Mouse (Mus musculus): ENCODE results near the gene C130050O18Rik. TPM values are rescaled to one million over a fixed set of nuclear protein-coding genes. Genes with fewer than 3 reads are reported as not detected.
A peak's percentile ranks its signal among the peaks of the same experiment; 100 is the strongest.

The C130050O18Rik gene
- polyA plus RNA-seq, 1 experiment: 0.12 TPM

- TF ChIP-seq POLR2A (IDR thresholded peaks at IDR 0.05; ENCODE audit: control insufficient read depth, low read depth, low read length) (peak; percentile 19; the same call in 1 of the 2 replicates), CTCF (IDR thresholded peaks at IDR 0.05; ENCODE audit: control insufficient read depth, insufficient read depth, insufficient replicate concordance, low read depth, low read length) (no peak)
- no peaks in the 10 kb centered on the region for H3K27me3 ChIP-seq (ENCODE audit: control insufficient read depth, insufficient read depth, low read length)
- H3K27ac ChIP-seq (ENCODE audit: control insufficient read depth, insufficient read depth, low read depth, low read length): peak overlapping the region; percentile 77
- H3K4me3 ChIP-seq (ENCODE audit: control insufficient read depth, low read depth, low read length): peak overlapping the region; percentile 89
- H3K36me3 ChIP-seq (ENCODE audit: control insufficient read depth, insufficient read depth, low read length): no peaks in the 10 kb centered on the region
- H3K4me1 ChIP-seq (ENCODE audit: control insufficient read depth, insufficient read depth, low read length): peaks cover 29% of the 10 kb centered on the region
These were observed 24.5 kb upstream of the C130050O18Rik start for GRCm38 (mm10) chr5:139380385-139381248.

GRCm38 (mm10) chr5:139381586-139382513, 23.2 kb upstream of the C130050O18Rik start:
- peaks cover 29% of the 10 kb centered on the region for H3K4me1 ChIP-seq (ENCODE audit: control insufficient read depth, insufficient read depth, low read length)
- no peak overlapping the region for H3K4me3 ChIP-seq (ENCODE audit: control insufficient read depth, low read depth, low read length)
- no peak for TF ChIP-seq POLR2A (IDR thresholded peaks at IDR 0.05; ENCODE audit: control insufficient read depth, low read depth, low read length)
- TF ChIP-seq CTCF (IDR thresholded peaks at IDR 0.05; ENCODE audit: control insufficient read depth, insufficient read depth, insufficient replicate concordance, low read depth, low read length): no peak
- H3K36me3 ChIP-seq (ENCODE audit: control insufficient read depth, insufficient read depth, low read length): no peaks in the 10 kb centered on the region
- no peaks in the 10 kb centered on the region for H3K27me3 ChIP-seq (ENCODE audit: control insufficient read depth, insufficient read depth, low read length)
- H3K27ac ChIP-seq (ENCODE audit: control insufficient read depth, insufficient read depth, low read depth, low read length): no peak overlapping the region

- Histone ChIP-seq H3K4me3 (ENCODE audit: control insufficient read depth, low read depth, low read length) (no peak overlapping the region), H3K27ac (ENCODE audit: control insufficient read depth, insufficient read depth, low read depth, low read length) (no peak overlapping the region), H3K4me1 (ENCODE audit: control insufficient read depth, insufficient read depth, low read length) (peaks cover 29% of the 10 kb centered on the region), H3K36me3 (ENCODE audit: control insufficient read depth, insufficient read depth, low read length) (no peaks in the 10 kb centered on the region), H3K27me3 (ENCODE audit: control insufficient read depth, insufficient read depth, low read length) (no peaks in the 10 kb centered on the region)
- no peak for TF ChIP-seq POLR2A (IDR thresholded peaks at IDR 0.05; ENCODE audit: control insufficient read depth, low read depth, low read length)
- no peak for TF ChIP-seq CTCF (IDR thresholded peaks at IDR 0.05; ENCODE audit: control insufficient read depth, insufficient read depth, insufficient replicate concordance, low read depth, low read length)
These were observed 22.3 kb upstream of the C130050O18Rik start for GRCm38 (mm10) chr5:139382760-139383159.

GRCm38 (mm10) chr5:139383234-139383633, 21.8 kb upstream of the C130050O18Rik start:
- Histone ChIP-seq H3K27ac (ENCODE audit: control insufficient read depth, insufficient read depth, low read depth, low read length) (no peak overlapping the region), H3K4me1 (ENCODE audit: control insufficient read depth, insufficient read depth, low read length) (peaks cover 29% of the 10 kb centered on the region), H3K27me3 (ENCODE audit: control insufficient read depth, insufficient read depth, low read length) (no peaks in the 10 kb centered on the region), H3K4me3 (ENCODE audit: control insufficient read depth, low read depth, low read length) (no peak overlapping the region), H3K36me3 (ENCODE audit: control insufficient read depth, insufficient read depth, low read length) (no peaks in the 10 kb centered on the region)
- TF ChIP-seq CTCF (IDR thresholded peaks at IDR 0.05; ENCODE audit: control insufficient read depth, insufficient read depth, insufficient replicate concordance, low read depth, low read length): no peak
- no peak for TF ChIP-seq POLR2A (IDR thresholded peaks at IDR 0.05; ENCODE audit: control insufficient read depth, low read depth, low read length)

GRCm38 (mm10) chr5:139384531-139384930, 20.5 kb upstream of the C130050O18Rik start:
- Histone ChIP-seq H3K27me3 (ENCODE audit: control insufficient read depth, insufficient read depth, low read length) (no peaks in the 10 kb centered on the region), H3K4me3 (ENCODE audit: control insufficient read depth, low read depth, low read length) (no peak overlapping the region), H3K4me1 (ENCODE audit: control insufficient read depth, insufficient read depth, low read length) (peaks cover 18% of the 10 kb centered on the region), H3K27ac (ENCODE audit: control insufficient read depth, insufficient read depth, low read depth, low read length) (no peak overlapping the region), H3K36me3 (ENCODE audit: control insufficient read depth, insufficient read depth, low read length) (no peaks in the 10 kb centered on the region)
- no peak for TF ChIP-seq POLR2A (IDR thresholded peaks at IDR 0.05; ENCODE audit: control insufficient read depth, low read depth, low read length)
- no peak for TF ChIP-seq CTCF (IDR thresholded peaks at IDR 0.05; ENCODE audit: control insufficient read depth, insufficient read depth, insufficient replicate concordance, low read depth, low read length)

- Histone ChIP-seq H3K27me3 (ENCODE audit: control insufficient read depth, insufficient read depth, low read length) (no peaks in the 10 kb centered on the region), H3K4me3 (ENCODE audit: control insufficient read depth, low read depth, low read length) (no peak overlapping the region), H3K36me3 (ENCODE audit: control insufficient read depth, insufficient read depth, low read length) (no peaks in the 10 kb centered on the region), H3K27ac (ENCODE audit: control insufficient read depth, insufficient read depth, low read depth, low read length) (no peak overlapping the region), H3K4me1 (ENCODE audit: control insufficient read depth, insufficient read depth, low read length) (peaks cover 4% of the 10 kb centered on the region)
- TF ChIP-seq POLR2A (IDR thresholded peaks at IDR 0.05; ENCODE audit: control insufficient read depth, low read depth, low read length) (no peak), CTCF (IDR thresholded peaks at IDR 0.05; ENCODE audit: control insufficient read depth, insufficient read depth, insufficient replicate concordance, low read depth, low read length) (no peak)
These were observed 19.0 kb upstream of the C130050O18Rik start for GRCm38 (mm10) chr5:139386047-139386446.

Data from testis, adult 2 months (tissue).